Mouse (Mus musculus) lung, postnatal 10 days (tissue): Measurements from ENCODE around the gene BC052040.
A peak's percentile ranks its signal among the peaks of the same experiment; 100 is the strongest.

ENCODE experiments used
- DNase-seq: peaks from one replicate; pipeline ENCODE4 v3.0.0; 2021

Gene BC052040

GRCm38 (mm10) chr2:115581241-115581988 is at the start of gene BC052040:
BC052040 (plus strand) TSS chr2:115581716.
- DNase-seq, result peak; percentile 92

- no peak for DNase-seq
Observed at GRCm38 (mm10) chr2:115538009-115538690, 43.4 kb upstream of the BC052040 start.

- no peak for DNase-seq
Observed at GRCm38 (mm10) chr2:115538691-115539283, 42.7 kb upstream of the BC052040 start.

GRCm38 (mm10) chr2:115539731-115540130 is 41.8 kb upstream of the BC052040 start:
- no peak for DNase-seq

GRCm38 (mm10) chr2:115542401-115543123 is 39.0 kb upstream of the BC052040 start:
- no peak for DNase-seq

- DNase-seq, result no peak
Observed at GRCm38 (mm10) chr2:115543212-115543611, 38.3 kb upstream of the BC052040 start.

GRCm38 (mm10) chr2:115551901-115552300 is 29.6 kb upstream of the BC052040 start:
- peak; percentile 3 for DNase-seq

- no peak for DNase-seq
Observed at GRCm38 (mm10) chr2:115562155-115562827, 19.2 kb upstream of the BC052040 start.

GRCm38 (mm10) chr2:115563436-115564093 is 18.0 kb upstream of the BC052040 start:
- no peak for DNase-seq

- no peak for DNase-seq
Observed at GRCm38 (mm10) chr2:115571996-115572395, 9.5 kb upstream of the BC052040 start.

- no peak for DNase-seq
Observed at GRCm38 (mm10) chr2:115574802-115575201, 6.7 kb upstream of the BC052040 start.

- DNase-seq, result no peak
Observed at GRCm38 (mm10) chr2:115579171-115579900, 2.2 kb upstream of the BC052040 start.

- DNase-seq, result no peak
Observed at GRCm38 (mm10) chr2:115579976-115580375, 1.5 kb upstream of the BC052040 start.

- DNase-seq, result no peak
Observed at GRCm38 (mm10) chr2:115581989-115582608, 583 bp downstream of the BC052040 start.

- no peak for DNase-seq
Observed at GRCm38 (mm10) chr2:115583776-115584175, 2.3 kb downstream of the BC052040 start.

GRCm38 (mm10) chr2:115590602-115591001 is 9.1 kb downstream of the BC052040 start:
- no peak for DNase-seq

- DNase-seq, result peak; percentile 81
Observed at GRCm38 (mm10) chr2:115592651-115593119, 11.2 kb downstream of the BC052040 start.

- DNase-seq, result no peak
Observed at GRCm38 (mm10) chr2:115597017-115597416, 15.5 kb downstream of the BC052040 start.

GRCm38 (mm10) chr2:115598266-115598665 is 16.8 kb downstream of the BC052040 start:
- no peak for DNase-seq

- no peak for DNase-seq
Observed at GRCm38 (mm10) chr2:115600724-115601123, 19.2 kb downstream of the BC052040 start.

- DNase-seq, result no peak
Observed at GRCm38 (mm10) chr2:115601280-115601679, 19.8 kb downstream of the BC052040 start.
